Mouse (Mus musculus): ENCODE results near the gene Mettl18. TPM values are rescaled to one million over a fixed set of nuclear protein-coding genes. Genes with fewer than 3 reads are reported as not detected.
"Not testable (repeated sequence)": the region's sequence is repeated elsewhere in the genome, so short reads cannot be mapped to it uniquely, and the experiment has no call there.

Gene Mettl18
- polyA plus RNA-seq, 1 experiment = 9.6 TPM

DNA sequence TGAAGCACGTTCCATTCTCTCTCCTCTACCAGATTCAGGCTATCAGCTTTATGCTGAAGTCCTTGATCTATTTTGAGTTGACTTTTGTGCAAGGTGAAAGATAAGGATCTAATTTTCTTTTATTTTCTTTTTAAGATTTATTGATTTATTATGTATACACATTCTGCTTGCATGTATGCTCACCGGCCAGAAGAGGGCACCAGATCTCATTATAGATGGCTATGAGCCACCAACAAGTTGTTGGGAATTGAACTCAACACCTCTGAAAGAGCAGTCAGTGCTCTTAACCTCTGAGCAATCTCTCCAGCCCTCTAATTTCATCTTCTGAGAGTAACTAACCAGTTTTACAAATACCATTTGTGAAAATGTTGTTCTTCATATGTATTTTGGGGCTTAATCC lies 14.5 kb downstream of the Mettl18 start:
- Histone ChIP-seq H3K4me1 (ENCODE audit: control insufficient read depth, insufficient read depth, low read length) (peaks cover 3% of the 10 kb centered on the region), H3K36me3 (ENCODE audit: control insufficient read depth, insufficient read depth, low read length, poor library complexity, severe bottlenecking) (no peaks in the 10 kb centered on the region), H3K27ac (ENCODE audit: insufficient read depth, low read length) (no peak overlapping the region), H3K4me3 (ENCODE audit: low read depth, low read length) (no peak overlapping the region), H3K9me3 (replicated peaks; ENCODE audit: control insufficient read depth, insufficient read depth, low read length, poor library complexity, severe bottlenecking) (no peaks in the 10 kb centered on the region), H3K9ac (ENCODE audit: low read depth, poor library complexity, severe bottlenecking) (no peak overlapping the region), H3K27me3 (ENCODE audit: control insufficient read depth, insufficient read depth, low read length, poor library complexity, severe bottlenecking) (no peaks in the 10 kb centered on the region)
- TF ChIP-seq EP300 (IDR thresholded peaks at IDR 0.05; ENCODE audit: insufficient read depth, low read depth, low read length) (no peak), CTCF (IDR thresholded peaks at IDR 0.05; ENCODE audit: low read depth, low read length) (no peak), POLR2A (IDR thresholded peaks at IDR 0.05; ENCODE audit: insufficient read depth, low read length) (no peak)

DNA sequence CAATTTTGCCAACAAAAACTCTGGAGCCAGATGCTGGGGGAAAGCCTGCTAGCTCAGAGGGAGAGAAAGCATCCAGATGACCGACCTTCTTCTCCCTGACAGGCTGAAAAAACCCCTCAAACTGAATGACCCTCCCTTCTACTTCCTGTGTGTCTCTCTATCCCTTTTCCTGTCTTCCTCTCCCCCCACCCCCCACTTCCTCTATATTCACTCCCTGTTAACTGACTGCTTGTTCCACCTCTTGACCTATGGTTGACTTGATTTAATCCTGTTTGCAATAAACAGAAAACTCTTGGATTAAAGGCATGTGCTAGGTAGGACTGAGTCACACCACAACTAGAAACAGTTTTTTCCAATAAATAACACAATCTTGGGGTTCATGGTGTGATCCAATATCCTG lies 19.9 kb downstream of the Mettl18 start:
- H3K4me1 ChIP-seq (ENCODE audit: control insufficient read depth, insufficient read depth, low read length) = no peaks in the 10 kb centered on the region
- H3K4me3 ChIP-seq (ENCODE audit: low read depth, low read length) = no peak overlapping the region
- no peak for TF ChIP-seq EP300 (IDR thresholded peaks at IDR 0.05; ENCODE audit: insufficient read depth, low read depth, low read length)
- TF ChIP-seq CTCF (IDR thresholded peaks at IDR 0.05; ENCODE audit: low read depth, low read length) = no peak
- no peak for TF ChIP-seq POLR2A (IDR thresholded peaks at IDR 0.05; ENCODE audit: insufficient read depth, low read length)
- no peaks in the 10 kb centered on the region for H3K27me3 ChIP-seq (ENCODE audit: control insufficient read depth, insufficient read depth, low read length, poor library complexity, severe bottlenecking)
- no peak overlapping the region for H3K27ac ChIP-seq (ENCODE audit: insufficient read depth, low read length)
- no peaks in the 10 kb centered on the region for H3K9me3 ChIP-seq (replicated peaks; ENCODE audit: control insufficient read depth, insufficient read depth, low read length, poor library complexity, severe bottlenecking)
- no peaks in the 10 kb centered on the region for H3K36me3 ChIP-seq (ENCODE audit: control insufficient read depth, insufficient read depth, low read length, poor library complexity, severe bottlenecking)
- no peak overlapping the region for H3K9ac ChIP-seq (ENCODE audit: low read depth, poor library complexity, severe bottlenecking)

DNA sequence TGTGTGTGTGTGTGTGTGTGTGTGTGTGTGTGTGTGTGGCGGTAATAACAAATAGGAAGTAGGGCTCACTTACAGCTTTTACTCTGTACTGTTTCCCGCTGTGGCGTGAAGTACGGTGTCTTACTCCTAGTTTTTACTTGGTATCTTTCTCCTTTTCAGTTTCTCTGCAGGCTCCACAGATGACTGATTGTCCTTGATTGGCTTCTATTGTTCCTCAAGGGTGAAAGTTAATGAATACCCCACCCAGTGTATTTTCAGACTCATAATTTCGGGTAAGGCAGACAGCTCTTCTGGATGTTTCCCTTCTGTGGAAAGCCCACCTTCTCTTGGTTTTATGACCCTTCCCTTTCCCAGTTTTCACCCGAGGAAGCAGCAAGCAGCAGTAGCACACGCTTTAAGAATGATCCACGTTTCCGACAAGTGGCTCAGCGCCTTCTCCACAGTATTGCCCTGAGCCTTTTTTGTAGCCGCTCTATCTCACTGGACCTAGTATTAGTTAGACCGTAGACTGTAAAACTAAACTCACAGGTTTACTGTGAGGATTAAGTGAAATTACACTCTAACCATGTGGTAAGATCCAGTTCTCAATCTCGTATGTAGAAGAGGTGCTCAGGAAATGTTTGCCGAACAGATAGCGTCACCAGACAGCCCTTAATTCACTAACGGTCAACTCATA lies 23.7 kb downstream of the Mettl18 start:
- no peak overlapping the region for H3K27ac ChIP-seq (ENCODE audit: insufficient read depth, low read length)
- no peak overlapping the region for H3K4me3 ChIP-seq (ENCODE audit: low read depth, low read length)
- no peaks in the 10 kb centered on the region for H3K27me3 ChIP-seq (ENCODE audit: control insufficient read depth, insufficient read depth, low read length, poor library complexity, severe bottlenecking)
- H3K4me1 ChIP-seq (ENCODE audit: control insufficient read depth, insufficient read depth, low read length) = peaks cover 4% of the 10 kb centered on the region
- H3K9ac ChIP-seq (ENCODE audit: low read depth, poor library complexity, severe bottlenecking) = no peak overlapping the region
- H3K36me3 ChIP-seq (ENCODE audit: control insufficient read depth, insufficient read depth, low read length, poor library complexity, severe bottlenecking) = no peaks in the 10 kb centered on the region
- TF ChIP-seq CTCF (IDR thresholded peaks at IDR 0.05; ENCODE audit: low read depth, low read length) (no peak), POLR2A (IDR thresholded peaks at IDR 0.05; ENCODE audit: insufficient read depth, low read length) (no peak), EP300 (IDR thresholded peaks at IDR 0.05; ENCODE audit: insufficient read depth, low read depth, low read length) (no peak)
- H3K9me3 ChIP-seq (replicated peaks; ENCODE audit: control insufficient read depth, insufficient read depth, low read length, poor library complexity, severe bottlenecking) = no peaks in the 10 kb centered on the region

DNA sequence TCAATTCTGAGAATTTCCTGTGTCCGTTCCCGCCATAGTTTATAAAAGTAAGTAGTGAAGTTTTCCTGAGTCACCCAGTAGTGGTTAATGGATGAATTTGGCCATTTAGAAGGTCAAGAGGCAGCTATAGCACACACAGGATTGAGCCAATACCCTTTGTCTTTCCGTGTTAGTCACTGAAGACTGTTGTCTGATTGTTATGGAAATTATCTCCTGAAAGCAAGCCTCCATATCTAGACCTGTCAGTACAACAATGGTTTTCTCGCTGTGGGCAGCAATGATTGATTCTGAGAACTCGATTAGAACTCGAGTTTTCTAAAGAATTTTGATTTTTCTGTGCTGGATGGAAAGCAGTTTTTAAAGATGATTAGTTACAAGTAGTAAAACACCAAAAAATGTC lies 25.1 kb downstream of the Mettl18 start:
- Histone ChIP-seq H3K9ac (ENCODE audit: low read depth, poor library complexity, severe bottlenecking) (no peak overlapping the region), H3K9me3 (replicated peaks; ENCODE audit: control insufficient read depth, insufficient read depth, low read length, poor library complexity, severe bottlenecking) (no peaks in the 10 kb centered on the region), H3K4me1 (ENCODE audit: control insufficient read depth, insufficient read depth, low read length) (peaks cover 4% of the 10 kb centered on the region), H3K27me3 (ENCODE audit: control insufficient read depth, insufficient read depth, low read length, poor library complexity, severe bottlenecking) (no peaks in the 10 kb centered on the region), H3K4me3 (ENCODE audit: low read depth, low read length) (no peak overlapping the region), H3K27ac (ENCODE audit: insufficient read depth, low read length) (peak overlapping the region; percentile 44; the same call in 1 of the 2 replicates), H3K36me3 (ENCODE audit: control insufficient read depth, insufficient read depth, low read length, poor library complexity, severe bottlenecking) (no peaks in the 10 kb centered on the region)
- TF ChIP-seq CTCF (IDR thresholded peaks at IDR 0.05; ENCODE audit: low read depth, low read length) = no peak
- TF ChIP-seq POLR2A (IDR thresholded peaks at IDR 0.05; ENCODE audit: insufficient read depth, low read length) = no peak
- no peak for TF ChIP-seq EP300 (IDR thresholded peaks at IDR 0.05; ENCODE audit: insufficient read depth, low read depth, low read length)

DNA sequence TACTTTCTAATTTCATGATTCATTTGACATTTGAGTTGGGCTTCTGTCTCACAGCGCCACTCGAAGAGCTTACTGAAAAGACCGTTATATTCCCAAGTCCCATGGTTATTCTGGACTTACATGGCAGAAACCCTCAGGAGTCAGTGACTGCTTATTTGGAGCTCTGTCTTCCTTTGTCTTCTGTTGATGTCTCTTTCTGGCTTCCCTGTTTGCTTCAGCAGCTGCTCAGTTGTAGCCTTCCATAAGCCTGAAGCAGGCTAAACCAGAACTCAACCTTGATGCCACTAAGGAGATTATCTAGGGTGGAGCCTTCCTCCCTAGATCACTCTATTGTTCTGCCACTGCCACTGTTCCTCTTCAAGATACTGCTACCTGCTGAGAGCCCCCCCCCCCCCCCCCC lies 26.1 kb downstream of the Mettl18 start:
- H3K27ac ChIP-seq (ENCODE audit: insufficient read depth, low read length) = peak overlapping the region; percentile 67
- not testable (repeated sequence) for H3K4me3 ChIP-seq (ENCODE audit: low read depth, low read length); H3K9ac ChIP-seq (ENCODE audit: low read depth, poor library complexity, severe bottlenecking); H3K27me3 ChIP-seq (ENCODE audit: control insufficient read depth, insufficient read depth, low read length, poor library complexity, severe bottlenecking); H3K4me1 ChIP-seq (ENCODE audit: control insufficient read depth, insufficient read depth, low read length); H3K36me3 ChIP-seq (ENCODE audit: control insufficient read depth, insufficient read depth, low read length, poor library complexity, severe bottlenecking); H3K9me3 ChIP-seq (replicated peaks; ENCODE audit: control insufficient read depth, insufficient read depth, low read length, poor library complexity, severe bottlenecking)

DNA sequence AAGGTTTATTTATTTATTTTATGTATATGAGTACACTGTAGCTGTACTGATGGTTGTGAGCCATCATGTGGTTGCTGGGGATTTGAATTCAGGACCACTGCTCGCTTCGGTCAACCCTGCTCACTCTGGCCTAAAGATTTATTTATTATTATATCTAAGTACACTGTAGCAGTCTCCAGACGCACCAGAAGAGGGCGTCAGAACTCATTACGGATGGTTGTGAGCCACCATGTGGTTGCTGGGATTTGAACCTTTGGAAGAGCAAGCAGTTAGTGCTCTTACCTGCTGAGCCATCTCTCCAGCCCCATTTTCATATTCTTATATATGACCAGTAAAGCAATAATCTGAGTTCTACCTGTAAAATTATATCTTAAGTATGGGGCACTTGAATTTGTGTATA lies 27.4 kb downstream of the Mettl18 start:
- not testable (repeated sequence) for H3K36me3 ChIP-seq (ENCODE audit: control insufficient read depth, insufficient read depth, low read length, poor library complexity, severe bottlenecking); H3K9ac ChIP-seq (ENCODE audit: low read depth, poor library complexity, severe bottlenecking); H3K27me3 ChIP-seq (ENCODE audit: control insufficient read depth, insufficient read depth, low read length, poor library complexity, severe bottlenecking); H3K9me3 ChIP-seq (replicated peaks; ENCODE audit: control insufficient read depth, insufficient read depth, low read length, poor library complexity, severe bottlenecking); H3K4me1 ChIP-seq (ENCODE audit: control insufficient read depth, insufficient read depth, low read length); H3K27ac ChIP-seq (ENCODE audit: insufficient read depth, low read length); H3K4me3 ChIP-seq (ENCODE audit: low read depth, low read length)
